Mouse (Mus musculus) liver, postnatal 0 days (tissue): ENCODE measurements around the gene Trp53i11.

ENCODE experiments used
- CTCF ChIP-seq: sonication (generic); IDR thresholded peaks from 2 replicates; pipeline ENCODE4 v1.5.1; 2016; ENCODE audit warnings: antibody characterized with exemption, low read depth
- EP300 ChIP-seq: IDR thresholded peaks from 2 replicates; pipeline ENCODE4 v1.6.1; 2016; ENCODE audit warnings: antibody characterized with exemption, low read depth, mild to moderate bottlenecking

DNA sequence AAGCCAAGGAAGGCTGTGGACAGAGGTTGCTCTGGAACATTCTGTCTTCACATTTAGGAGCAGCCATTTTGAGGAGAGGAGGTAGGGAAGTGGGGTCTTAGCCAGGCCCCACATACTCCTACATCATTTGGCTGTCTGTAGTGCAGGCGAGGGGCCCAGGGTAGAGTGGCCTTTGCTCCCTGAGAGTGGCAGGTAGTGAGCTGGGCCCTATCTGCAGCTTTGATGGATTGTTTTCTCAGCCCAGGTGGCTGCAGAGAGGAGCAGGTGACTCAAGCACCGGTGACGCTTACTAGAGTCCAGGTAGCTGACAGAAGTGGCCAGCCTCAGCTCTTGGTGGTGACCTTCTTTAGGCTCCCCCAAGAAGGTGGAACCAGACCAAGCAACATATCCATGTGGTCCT lies 43.2 kb upstream of the Trp53i11 start:
- TF ChIP-seq CTCF (no peak), EP300 (no peak)
